Mouse (Mus musculus): ENCODE results near the gene Srrd. TPM values are rescaled to one million over a fixed set of nuclear protein-coding genes. Genes with fewer than 3 reads are reported as not detected.

The Srrd gene
- total RNA-seq, 2 experiments from 2014 or later: 17.6 to 47.7 TPM

DNA sequence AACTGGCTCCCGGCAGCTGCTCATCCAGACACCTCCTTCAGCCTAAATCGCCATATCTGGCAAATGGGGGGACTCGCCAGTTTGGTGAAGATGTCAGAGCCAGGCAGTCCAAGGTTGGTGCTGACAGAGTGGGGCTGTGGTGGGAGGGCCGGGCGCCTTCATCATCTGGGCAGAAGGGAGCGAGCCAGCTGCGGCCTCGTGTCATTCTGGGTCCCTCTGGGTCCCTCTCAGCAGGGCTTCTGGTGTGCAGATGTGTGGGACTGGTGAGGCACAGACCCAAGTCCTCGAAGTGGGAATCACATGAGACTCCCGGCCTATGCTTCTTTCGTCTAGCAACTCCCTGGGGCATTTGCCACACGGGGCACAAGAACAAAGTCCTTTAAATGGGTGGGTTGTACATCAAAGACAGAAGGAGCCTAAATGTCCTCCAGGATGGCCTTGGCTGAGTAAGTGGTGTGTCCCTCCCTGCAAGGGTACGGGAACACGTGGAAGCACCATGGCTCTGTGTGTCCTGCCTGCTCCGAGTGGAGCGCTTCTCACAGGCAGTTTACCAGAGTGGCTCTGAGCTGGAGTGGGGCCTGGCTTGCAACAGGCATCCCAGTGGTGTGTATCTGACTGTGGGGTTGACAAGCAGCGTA is 50.4 kb downstream of the Srrd start:
- ATAC-seq (replicated peaks; ENCODE audit: poor library complexity, severe bottlenecking): no peak

DNA sequence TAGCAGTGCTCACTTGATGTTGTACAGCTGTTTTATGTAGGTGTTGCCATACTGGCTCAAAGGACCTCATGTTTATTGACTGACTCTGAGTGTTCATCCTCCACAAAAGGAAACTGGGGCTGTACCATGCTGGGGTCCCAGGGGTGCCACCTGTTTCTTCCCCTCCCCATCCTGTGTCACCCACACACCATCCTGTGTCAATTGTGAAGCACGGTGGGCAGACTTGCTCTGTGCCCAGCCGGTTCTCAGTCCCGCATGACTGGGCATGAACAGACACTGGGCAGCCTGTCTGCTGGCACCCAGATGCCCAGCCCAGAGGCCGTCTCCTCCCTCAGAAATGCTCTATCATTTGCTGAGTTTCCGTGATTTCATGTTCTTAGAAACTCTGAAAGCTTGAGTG is 51.0 kb downstream of the Srrd start:
- ATAC-seq (replicated peaks; ENCODE audit: poor library complexity, severe bottlenecking): no peak

DNA sequence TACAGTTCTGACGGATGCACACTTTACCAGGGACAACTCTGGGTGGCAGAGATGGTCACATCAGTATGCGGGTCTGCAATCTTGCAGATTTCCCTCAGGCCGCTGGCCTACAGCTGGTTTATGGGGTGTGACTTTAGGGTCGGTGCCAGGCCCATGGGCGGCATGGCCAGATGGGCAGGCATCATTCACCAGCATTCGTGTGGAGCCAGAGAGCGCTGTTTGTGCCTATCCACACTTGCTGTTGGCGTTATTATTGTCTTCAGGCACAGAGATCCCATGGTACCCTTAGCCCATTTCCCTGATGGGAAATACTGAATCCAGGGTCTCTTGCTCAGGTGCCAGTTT is 52.3 kb downstream of the Srrd start:
- no peak for ATAC-seq (replicated peaks; ENCODE audit: poor library complexity, severe bottlenecking)

DNA sequence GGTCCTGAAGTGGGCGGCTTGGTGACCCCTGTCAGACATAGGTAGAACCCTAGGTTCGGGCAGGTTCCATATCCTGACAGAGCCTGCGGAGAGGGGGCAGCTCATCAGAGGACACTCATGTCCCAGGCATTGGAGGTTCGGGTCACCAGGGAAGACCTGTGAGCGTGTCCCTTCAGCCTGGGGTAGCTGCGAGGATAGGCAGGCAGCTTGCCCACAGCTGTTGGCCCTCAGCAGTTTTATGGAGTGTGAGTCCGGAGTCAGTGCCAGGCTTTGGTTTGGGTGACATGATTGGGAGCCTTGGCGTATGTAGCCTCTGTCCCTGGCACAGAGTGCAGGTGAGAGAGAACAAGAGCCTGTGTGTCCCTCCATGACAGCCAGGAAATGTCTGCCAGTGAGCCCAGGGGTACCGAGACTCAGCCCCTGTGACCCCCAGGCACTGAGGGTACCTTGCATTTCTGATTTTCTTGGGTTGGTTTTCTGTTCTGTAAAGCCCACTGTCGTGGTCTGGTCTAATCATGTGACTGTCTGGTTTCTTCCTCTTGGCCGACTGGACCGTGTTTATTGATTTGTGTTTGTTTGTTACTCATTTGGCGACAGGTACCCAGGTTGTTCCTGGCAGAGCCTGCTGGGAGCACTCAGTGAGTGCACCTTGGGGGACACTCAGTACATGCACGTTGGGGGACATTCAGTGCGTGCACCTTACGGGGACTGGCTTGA is 52.9 kb downstream of the Srrd start:
- no peak for ATAC-seq (replicated peaks; ENCODE audit: poor library complexity, severe bottlenecking)

- no peak for ATAC-seq (replicated peaks; ENCODE audit: poor library complexity, severe bottlenecking)
Observed at GRCm38 (mm10) chr5:112289236-112289635, 53.6 kb downstream of the Srrd start.

GRCm38 (mm10) chr5:112288193-112289141 is 54.4 kb downstream of the Srrd start:
- no peak for ATAC-seq (replicated peaks; ENCODE audit: poor library complexity, severe bottlenecking)

DNA sequence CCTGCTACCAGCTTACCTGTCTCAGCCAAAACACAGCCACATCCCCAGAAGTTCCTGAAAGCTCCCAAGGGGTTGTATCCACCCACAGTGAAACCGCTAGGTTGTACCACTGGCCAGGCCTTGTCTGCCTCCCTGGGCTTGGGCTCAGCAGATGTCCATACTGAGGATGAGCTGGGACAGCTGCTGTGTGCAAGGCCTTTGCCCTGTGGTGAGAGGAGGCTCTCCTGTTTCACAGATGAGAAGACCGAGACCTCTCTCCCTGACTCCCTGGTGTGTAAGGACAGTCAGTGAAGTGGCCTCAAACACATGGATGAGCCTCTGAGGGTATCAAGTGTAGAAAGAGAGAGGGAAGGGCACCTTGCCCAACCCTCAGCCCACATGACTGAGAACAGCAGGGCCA is 55.2 kb downstream of the Srrd start:
- ATAC-seq (replicated peaks; ENCODE audit: poor library complexity, severe bottlenecking): no peak; the same call in 1 of the 2 replicates

Other genes starting within 250 kb of the Srrd start
- gene Cryba4, start 90.5 kb downstream of the Srrd start, total RNA-seq (2014; fragmentation: Nextera tagmentation): not detected in 2 replicates
- gene Cryba4, start 90.5 kb downstream of the Srrd start, total RNA-seq (2017): 0.30 TPM in 1 of 2 replicates, not detected in the other
- gene Crybb1, start 87.2 kb downstream of the Srrd start, total RNA-seq (2014; fragmentation: Nextera tagmentation): not detected in 2 replicates
- not detected in 2 replicates for gene Crybb1, start 87.2 kb downstream of the Srrd start, total RNA-seq (2017)
- 28.7 and 43.9 TPM in 2 replicates for gene Tpst2, start 66.3 kb downstream of the Srrd start, total RNA-seq (2014; fragmentation: Nextera tagmentation)
- 25.3 and 36.5 TPM in 2 replicates for gene Tpst2, start 66.3 kb downstream of the Srrd start, total RNA-seq (2017)
- 20.1 and 32.4 TPM in 2 replicates for gene Tfip11, start 16.7 kb downstream of the Srrd start, total RNA-seq (2014; fragmentation: Nextera tagmentation)
- gene Tfip11, start 16.7 kb downstream of the Srrd start, total RNA-seq (2017): 13.6 and 16.6 TPM in 2 replicates
- gene Hps4, start within 50 bp of the Srrd start, total RNA-seq (2014; fragmentation: Nextera tagmentation): 16.4 and 32.1 TPM in 2 replicates
- 10.5 and 13.6 TPM in 2 replicates for gene Hps4, start within 50 bp of the Srrd start, total RNA-seq (2017)
- not detected in 2 replicates for gene Gm6583, start 13.0 kb upstream of the Srrd start, total RNA-seq (2014; fragmentation: Nextera tagmentation)
- not detected in 2 replicates for gene Gm6583, start 13.0 kb upstream of the Srrd start, total RNA-seq (2017)
- not detected in 2 replicates for gene Asphd2, start 51.8 kb upstream of the Srrd start, total RNA-seq (2014; fragmentation: Nextera tagmentation)
- not detected in 2 replicates for gene Asphd2, start 51.8 kb upstream of the Srrd start, total RNA-seq (2017)
- not detected in 2 replicates for gene Gm6588, start 106.4 kb upstream of the Srrd start, total RNA-seq (2014; fragmentation: Nextera tagmentation)
- not detected in 2 replicates for gene Gm6588, start 106.4 kb upstream of the Srrd start, total RNA-seq (2017)
- not detected in 2 replicates for gene Sez6l, start 234.1 kb upstream of the Srrd start, total RNA-seq (2014; fragmentation: Nextera tagmentation)
- not detected in 2 replicates for gene Sez6l, start 234.1 kb upstream of the Srrd start, total RNA-seq (2017)

All from granulocyte monocyte progenitor cell, adult 5-6 weeks (primary cell).